Mouse (Mus musculus): ENCODE results near the gene Timm17a. TPM values are rescaled to one million over a fixed set of nuclear protein-coding genes. Genes with fewer than 3 reads are reported as not detected.

Gene Timm17a
- polyA plus RNA-seq (2012; ENCODE audit: insufficient read depth, insufficient read length, missing spikeins): 295 and 336 TPM in 2 replicates

- Histone ChIP-seq H3K4me3 (ENCODE audit: insufficient read depth, low read depth, low read length) (peak within 1 kb of the TSS; percentile 90), H3K4me1 (ENCODE audit: control insufficient read depth, insufficient read depth, insufficient read length, low read length) (peaks cover 6% of the 10 kb centered on the region), H3K27ac (replicated peaks; ENCODE audit: low read depth, low read length) (peak within 1 kb of the TSS; percentile 94)
These were observed at the start of gene Timm17a for GRCm38 (mm10) chr1:135313284-135314031. TSS of gene Timm17a (minus strand) at chr1:135313778.

- no peak overlapping the region for H3K27ac ChIP-seq (replicated peaks; ENCODE audit: low read depth, low read length)
- H3K4me3 ChIP-seq (ENCODE audit: insufficient read depth, low read depth, low read length): no peak overlapping the region
- H3K4me1 ChIP-seq (ENCODE audit: control insufficient read depth, insufficient read depth, insufficient read length, low read length): no peaks in the 10 kb centered on the region
These were observed 48.5 kb upstream of the Timm17a start for GRCm38 (mm10) chr1:135362115-135362514.

GRCm38 (mm10) chr1:135361491-135361890 lies 47.9 kb upstream of the Timm17a start:
- H3K27ac ChIP-seq (replicated peaks; ENCODE audit: low read depth, low read length): no peak overlapping the region
- H3K4me1 ChIP-seq (ENCODE audit: control insufficient read depth, insufficient read depth, insufficient read length, low read length): no peaks in the 10 kb centered on the region
- no peak overlapping the region for H3K4me3 ChIP-seq (ENCODE audit: insufficient read depth, low read depth, low read length)

- Histone ChIP-seq H3K4me1 (ENCODE audit: control insufficient read depth, insufficient read depth, insufficient read length, low read length) (no peaks in the 10 kb centered on the region), H3K27ac (replicated peaks; ENCODE audit: low read depth, low read length) (no peak overlapping the region), H3K4me3 (ENCODE audit: insufficient read depth, low read depth, low read length) (no peak overlapping the region)
These were observed 45.5 kb upstream of the Timm17a start for GRCm38 (mm10) chr1:135359071-135359470.

GRCm38 (mm10) chr1:135351953-135352352 lies 38.4 kb upstream of the Timm17a start:
- H3K4me1 ChIP-seq (ENCODE audit: control insufficient read depth, insufficient read depth, insufficient read length, low read length): peaks cover 15% of the 10 kb centered on the region
- peak overlapping the region; percentile 66 for H3K27ac ChIP-seq (replicated peaks; ENCODE audit: low read depth, low read length)
- no peak overlapping the region for H3K4me3 ChIP-seq (ENCODE audit: insufficient read depth, low read depth, low read length)

GRCm38 (mm10) chr1:135347498-135348169 lies 34.1 kb upstream of the Timm17a start:
- peaks cover 18% of the 10 kb centered on the region for H3K4me1 ChIP-seq (ENCODE audit: control insufficient read depth, insufficient read depth, insufficient read length, low read length)
- H3K27ac ChIP-seq (replicated peaks; ENCODE audit: low read depth, low read length): peak overlapping the region; percentile 8; the same call in 1 of the 2 replicates
- H3K4me3 ChIP-seq (ENCODE audit: insufficient read depth, low read depth, low read length): no peak overlapping the region

GRCm38 (mm10) chr1:135346891-135347290 lies 33.3 kb upstream of the Timm17a start:
- peaks cover 14% of the 10 kb centered on the region for H3K4me1 ChIP-seq (ENCODE audit: control insufficient read depth, insufficient read depth, insufficient read length, low read length)
- peak overlapping the region; percentile 8; the same call in 1 of the 2 replicates for H3K27ac ChIP-seq (replicated peaks; ENCODE audit: low read depth, low read length)
- no peak overlapping the region for H3K4me3 ChIP-seq (ENCODE audit: insufficient read depth, low read depth, low read length)

GRCm38 (mm10) chr1:135344026-135344425 lies 30.4 kb upstream of the Timm17a start:
- no peak overlapping the region for H3K4me3 ChIP-seq (ENCODE audit: insufficient read depth, low read depth, low read length)
- peaks cover 14% of the 10 kb centered on the region for H3K4me1 ChIP-seq (ENCODE audit: control insufficient read depth, insufficient read depth, insufficient read length, low read length)

GRCm38 (mm10) chr1:135341947-135342346 lies 28.4 kb upstream of the Timm17a start:
- Histone ChIP-seq H3K27ac (replicated peaks; ENCODE audit: low read depth, low read length) (no peak overlapping the region), H3K4me3 (ENCODE audit: insufficient read depth, low read depth, low read length) (no peak overlapping the region), H3K4me1 (ENCODE audit: control insufficient read depth, insufficient read depth, insufficient read length, low read length) (peaks cover 3% of the 10 kb centered on the region)

More at GRCm38 (mm10) chr1:135344026-135344425, 30.4 kb upstream of the Timm17a start:
- H3K27ac ChIP-seq (replicated peaks; ENCODE audit: low read depth, low read length): no peak overlapping the region

- no peak overlapping the region for H3K4me3 ChIP-seq (ENCODE audit: insufficient read depth, low read depth, low read length)
- no peaks in the 10 kb centered on the region for H3K4me1 ChIP-seq (ENCODE audit: control insufficient read depth, insufficient read depth, insufficient read length, low read length)
- H3K27ac ChIP-seq (replicated peaks; ENCODE audit: low read depth, low read length): no peak overlapping the region
These were observed 17.0 kb upstream of the Timm17a start for GRCm38 (mm10) chr1:135330578-135330977.

- no peak overlapping the region for H3K27ac ChIP-seq (replicated peaks; ENCODE audit: low read depth, low read length)
- H3K4me1 ChIP-seq (ENCODE audit: control insufficient read depth, insufficient read depth, insufficient read length, low read length): no peaks in the 10 kb centered on the region
- H3K4me3 ChIP-seq (ENCODE audit: insufficient read depth, low read depth, low read length): no peak overlapping the region
These were observed 14.8 kb upstream of the Timm17a start for GRCm38 (mm10) chr1:135328368-135328767.

- H3K4me3 ChIP-seq (ENCODE audit: insufficient read depth, low read depth, low read length): peak overlapping the region; percentile 27; the same call in 1 of the 2 replicates
- H3K27ac ChIP-seq (replicated peaks; ENCODE audit: low read depth, low read length): no peak overlapping the region
- H3K4me1 ChIP-seq (ENCODE audit: control insufficient read depth, insufficient read depth, insufficient read length, low read length): no peaks in the 10 kb centered on the region
These were observed 12.4 kb upstream of the Timm17a start for GRCm38 (mm10) chr1:135325934-135326333.

- Histone ChIP-seq H3K27ac (replicated peaks; ENCODE audit: low read depth, low read length) (peak within 1 kb of the TSS; percentile 47), H3K4me3 (ENCODE audit: insufficient read depth, low read depth, low read length) (peak within 1 kb of the TSS; percentile 42), H3K4me1 (ENCODE audit: control insufficient read depth, insufficient read depth, insufficient read length, low read length) (no peaks in the 10 kb centered on the region)
These were observed 11.0 kb upstream of the Timm17a start, which contains the start of gene Lmod1 for GRCm38 (mm10) chr1:135324571-135324970. TSS of gene Lmod1 (plus strand) at chr1:135324807.

GRCm38 (mm10) chr1:135323367-135323901 lies 9.9 kb upstream of the Timm17a start:
- Histone ChIP-seq H3K27ac (replicated peaks; ENCODE audit: low read depth, low read length) (no peak overlapping the region), H3K4me1 (ENCODE audit: control insufficient read depth, insufficient read depth, insufficient read length, low read length) (no peaks in the 10 kb centered on the region), H3K4me3 (ENCODE audit: insufficient read depth, low read depth, low read length) (no peak overlapping the region)

GRCm38 (mm10) chr1:135312201-135312600 lies 1.4 kb downstream of the Timm17a start:
- Histone ChIP-seq H3K27ac (replicated peaks; ENCODE audit: low read depth, low read length) (no peak overlapping the region), H3K4me1 (ENCODE audit: control insufficient read depth, insufficient read depth, insufficient read length, low read length) (peaks cover 6% of the 10 kb centered on the region), H3K4me3 (ENCODE audit: insufficient read depth, low read depth, low read length) (peak overlapping the region; percentile 90)
